Mouse (Mus musculus): ENCODE results near the gene Magohb. TPM values are rescaled to one million over a fixed set of nuclear protein-coding genes. Genes with fewer than 3 reads are reported as not detected.
"Not testable (repeated sequence)": the region's sequence is repeated elsewhere in the genome, so short reads cannot be mapped to it uniquely, and the experiment has no call there.

Magohb gene
- 1 to 10 TPM; 7.3 to 9.6 TPM for total RNA-seq (2021)

DNA sequence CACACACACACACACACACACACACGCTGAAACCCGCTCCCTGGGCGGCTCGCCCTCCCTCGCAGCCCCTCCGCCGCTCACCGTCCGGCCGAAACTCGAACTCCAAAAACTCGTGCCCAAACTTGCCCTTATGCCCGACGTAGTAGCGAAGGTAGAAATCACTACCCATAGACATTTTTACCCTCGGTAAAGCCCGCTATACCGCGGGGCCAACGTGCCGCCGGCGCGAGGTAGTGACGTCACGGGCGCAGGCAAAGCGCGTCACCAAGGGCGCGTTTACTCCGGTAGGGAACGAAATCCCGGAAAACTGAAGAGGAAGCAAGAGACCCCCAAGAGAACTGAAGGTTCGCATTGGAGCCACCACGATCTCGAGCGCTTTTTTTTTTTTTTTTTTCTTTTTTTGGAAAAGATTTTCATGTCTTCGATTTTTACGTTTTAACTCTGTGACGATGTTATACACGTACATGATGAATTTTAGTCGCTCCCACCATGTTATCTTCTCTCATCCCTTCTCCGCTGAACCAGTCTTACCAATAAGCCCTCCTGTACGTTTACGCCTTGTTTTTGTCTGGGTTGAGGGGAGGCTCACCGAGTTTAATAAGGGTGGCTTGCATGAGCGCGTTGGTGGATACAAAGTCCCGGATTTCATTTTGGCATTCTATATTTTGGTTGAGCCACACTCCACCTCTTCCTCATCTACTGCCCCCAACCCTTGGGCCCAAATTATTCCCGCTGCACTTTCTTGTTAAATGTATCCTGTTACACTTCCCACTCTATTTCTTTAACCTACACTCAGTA is at the start of gene Magohb:
Magohb (minus strand) TSS at position 254 of the 798 bp plus-strand sequence.
- intact Hi-C loops (cut with DNase I): loop anchor here (5.0 to 10.0 kb wide), 2 partner anchors 59 to 122 kb away; partner anchors contain the start of gene Styk1
- DNase-seq (ENCODE audit: low spot score in 2 of 2): peak; percentile 83 to 87

DNA sequence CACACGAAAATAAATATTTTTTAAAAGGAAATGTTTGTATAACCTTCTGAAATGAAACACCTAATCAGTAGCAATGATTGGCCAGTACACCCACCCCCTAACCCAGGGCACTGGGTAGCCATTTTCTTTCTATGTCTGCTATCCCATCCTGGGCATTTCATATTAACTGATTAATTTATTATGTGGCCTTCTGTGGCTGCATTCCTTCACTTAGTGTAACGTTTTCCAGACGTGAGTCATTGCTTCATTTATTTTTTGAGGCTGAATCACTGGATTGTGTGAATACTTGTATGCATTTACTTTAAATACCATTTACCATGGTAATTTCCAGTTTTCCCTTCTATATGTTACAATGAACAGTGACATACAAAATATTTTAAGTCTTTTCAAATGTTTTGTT is 47.0 kb upstream of the Magohb start:
- intact Hi-C loops (cut with DNase I): no loop called here
- no peak for DNase-seq (ENCODE audit: low spot score in 2 of 2)

DNA sequence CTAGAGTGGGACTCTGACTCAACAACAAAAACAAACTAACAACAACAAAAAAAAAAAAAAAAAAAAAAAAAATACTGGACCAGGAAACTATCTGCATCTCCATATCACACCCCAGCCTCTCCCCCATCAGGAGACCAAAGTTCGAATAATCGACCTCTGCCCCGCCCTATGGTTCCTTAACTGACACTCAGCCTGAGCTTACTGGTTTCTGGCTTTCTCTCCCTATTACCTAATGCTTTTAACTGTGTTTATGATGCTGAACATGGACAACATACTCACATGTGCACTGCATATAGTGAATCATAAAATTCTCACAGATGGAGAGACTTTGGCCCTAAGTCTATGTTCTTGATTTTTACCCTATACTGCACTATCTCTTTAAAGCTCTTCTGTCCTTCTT is 46.3 kb upstream of the Magohb start:
- no peak for DNase-seq (ENCODE audit: low spot score in 2 of 2)
- intact Hi-C loops (cut with DNase I): no loop called here

DNA sequence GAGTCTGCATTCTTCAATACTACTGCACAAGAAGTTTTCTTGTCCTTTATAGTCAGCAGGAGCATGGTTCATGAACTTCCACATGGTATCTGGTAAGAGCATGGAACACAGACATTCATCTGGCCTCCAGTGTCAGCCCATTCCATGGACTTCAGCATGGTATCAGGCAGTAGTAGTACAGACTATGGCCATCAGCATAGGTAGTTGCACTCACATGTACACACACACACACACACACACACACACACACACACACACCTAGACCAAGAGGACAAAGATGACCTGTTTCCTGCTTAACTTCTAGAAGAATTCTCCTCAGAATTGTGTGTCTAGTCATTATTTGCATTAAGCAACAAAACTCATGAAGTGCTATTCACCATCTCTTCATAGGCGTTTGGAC is 45.7 kb upstream of the Magohb start:
- intact Hi-C loops (cut with DNase I): no loop called here
- DNase-seq (ENCODE audit: low spot score in 2 of 2): no peak

DNA sequence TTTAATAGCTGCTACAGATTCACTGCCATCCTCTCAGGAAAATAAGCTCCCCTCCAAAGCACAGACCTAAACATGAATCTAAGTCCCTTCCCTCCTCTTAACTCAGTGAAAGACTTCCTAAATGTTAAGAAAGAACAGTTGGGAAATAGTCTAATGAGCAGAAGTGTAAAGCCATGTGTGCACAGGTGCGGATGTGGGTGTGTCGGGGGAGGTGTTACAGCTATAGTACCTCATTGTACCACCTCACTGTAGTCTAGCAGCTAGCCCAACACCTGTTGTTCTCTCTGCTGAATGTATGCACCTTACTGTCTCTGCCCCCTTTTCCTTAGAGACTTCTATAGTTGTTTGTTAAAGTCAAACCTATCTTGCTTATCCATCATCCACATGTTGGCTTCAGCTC is 34.0 kb upstream of the Magohb start:
- DNase-seq (ENCODE audit: low spot score in 2 of 2): no peak
- intact Hi-C loops (cut with DNase I): no loop called here

DNA sequence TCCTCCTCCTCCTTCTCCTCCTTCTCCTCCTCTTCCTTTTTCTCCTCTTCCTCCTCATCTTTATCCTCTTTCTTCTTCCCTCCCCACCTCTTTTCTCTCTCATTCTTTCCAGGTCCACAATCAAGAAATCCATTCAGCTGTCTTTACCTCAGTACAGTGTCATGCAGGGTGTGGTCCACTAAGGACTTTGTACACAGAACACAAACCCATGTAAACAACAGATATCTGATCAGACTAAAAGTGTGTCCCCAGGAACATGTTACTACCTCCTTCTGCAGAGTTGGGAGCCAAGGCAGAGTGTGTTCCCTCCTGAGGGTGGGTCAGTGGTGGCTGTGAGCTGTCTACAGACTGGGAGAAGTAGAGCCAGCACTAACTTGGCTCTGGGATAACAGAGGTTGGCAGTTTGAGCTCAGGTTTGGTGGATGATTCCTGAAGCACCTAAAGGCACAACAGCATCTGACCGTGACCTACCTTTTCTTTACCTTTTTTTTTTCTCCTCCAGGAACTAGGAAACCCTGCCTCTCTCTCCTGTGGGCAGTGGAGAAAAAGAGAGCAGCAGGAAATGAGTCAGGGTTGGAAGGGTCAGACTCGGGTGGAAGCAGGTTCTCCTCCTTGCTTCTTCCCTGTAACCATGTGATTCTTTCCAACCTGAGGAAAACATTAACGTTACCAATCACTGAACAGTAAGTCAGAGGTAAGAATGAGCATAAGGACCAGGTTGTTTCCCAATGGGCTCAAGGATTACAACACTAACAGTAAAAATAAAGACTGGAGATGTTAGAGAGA is 29.0 kb upstream of the Magohb start:
- DNase-seq (ENCODE audit: low spot score in 2 of 2): no peak
- intact Hi-C loops (cut with DNase I): no loop called here

DNA sequence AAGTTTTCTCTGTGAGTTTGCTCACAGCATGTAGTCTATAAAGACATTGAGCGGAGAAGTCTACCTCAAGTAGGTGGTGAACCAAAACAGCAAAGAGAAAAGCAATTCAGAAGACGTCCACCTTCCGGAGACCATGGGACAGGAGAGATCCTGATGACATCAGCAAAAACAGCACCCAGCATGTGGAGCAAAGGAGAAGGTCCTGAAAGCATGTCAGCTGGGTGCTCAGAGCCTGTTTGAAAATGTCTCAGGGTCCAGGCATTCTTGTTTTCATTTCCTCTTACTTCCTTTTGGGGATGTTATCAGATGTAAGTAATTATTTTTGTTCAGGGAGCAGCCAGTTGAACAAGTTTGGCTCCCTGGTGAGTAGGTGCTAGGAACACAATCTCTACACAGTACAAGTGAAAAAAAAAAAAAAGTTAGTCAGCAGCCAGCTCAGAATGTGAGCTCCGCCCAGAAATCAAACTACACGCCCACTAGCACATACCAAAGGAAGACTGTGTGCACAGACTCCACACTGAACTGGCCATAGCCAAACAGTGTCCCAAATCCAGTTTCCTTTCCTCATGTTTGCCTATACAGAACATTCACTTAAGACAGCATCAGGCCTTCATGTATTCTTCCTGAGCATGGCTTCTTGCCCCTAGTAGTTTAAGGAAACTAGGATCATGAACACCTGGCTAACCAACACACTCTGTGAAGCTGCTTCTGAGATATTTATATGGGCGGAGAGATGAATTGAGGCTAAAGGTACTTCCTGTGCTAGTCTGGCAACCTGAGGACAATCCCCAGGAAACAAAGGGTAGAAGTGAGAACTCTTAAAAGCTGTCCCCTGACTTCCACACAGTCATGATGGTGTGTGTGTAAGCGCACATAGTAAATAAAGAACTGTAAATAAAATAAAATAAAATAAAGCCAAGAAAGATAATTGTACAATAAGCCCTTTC is 23.4 kb upstream of the Magohb start:
- DNase-seq (ENCODE audit: low spot score in 2 of 2): no peak
- intact Hi-C loops (cut with DNase I): no loop called here

DNA sequence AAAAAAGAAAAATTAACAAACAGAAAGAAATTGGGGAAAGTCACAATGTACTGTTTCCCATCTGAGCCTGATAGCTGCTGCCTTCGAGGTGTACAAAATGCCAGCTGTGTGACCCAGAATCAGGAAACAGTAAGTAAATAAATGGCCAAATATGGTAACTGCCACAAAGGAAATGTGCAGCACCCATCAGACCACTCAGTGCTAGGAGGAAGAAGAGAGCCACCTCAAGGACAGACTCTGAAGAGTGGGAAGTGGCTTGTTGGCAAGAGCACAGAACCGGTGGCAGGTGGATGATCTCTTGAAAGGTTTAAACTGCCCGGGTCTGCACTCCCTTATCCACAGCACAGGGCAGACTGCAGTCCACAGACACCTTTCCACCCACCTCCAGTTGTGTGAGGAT is 15.0 kb upstream of the Magohb start:
- intact Hi-C loops (cut with DNase I): no loop called here
- no peak for DNase-seq (ENCODE audit: low spot score in 2 of 2)

DNA sequence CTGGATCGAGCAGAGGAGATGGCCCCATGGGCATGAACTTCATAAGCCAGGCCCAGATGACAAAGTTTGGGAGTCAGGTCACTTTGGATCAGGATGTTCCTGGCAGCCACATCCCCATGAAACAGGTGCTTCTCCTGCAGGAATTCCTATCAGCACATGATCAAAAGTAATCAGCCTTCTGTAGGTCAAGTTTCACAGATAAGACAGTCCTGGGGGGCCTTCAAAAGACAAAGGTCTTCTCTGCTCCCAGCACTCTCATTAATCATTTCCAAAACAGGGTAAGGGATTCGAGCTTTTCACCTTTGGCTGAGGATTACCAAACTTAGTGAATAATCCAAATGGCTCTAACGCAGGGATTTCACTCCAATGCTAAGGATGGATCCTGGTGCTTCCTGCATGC is 11.7 kb upstream of the Magohb start:
- no peak for DNase-seq (ENCODE audit: low spot score in 2 of 2)
- intact Hi-C loops (cut with DNase I): no loop called here

DNA sequence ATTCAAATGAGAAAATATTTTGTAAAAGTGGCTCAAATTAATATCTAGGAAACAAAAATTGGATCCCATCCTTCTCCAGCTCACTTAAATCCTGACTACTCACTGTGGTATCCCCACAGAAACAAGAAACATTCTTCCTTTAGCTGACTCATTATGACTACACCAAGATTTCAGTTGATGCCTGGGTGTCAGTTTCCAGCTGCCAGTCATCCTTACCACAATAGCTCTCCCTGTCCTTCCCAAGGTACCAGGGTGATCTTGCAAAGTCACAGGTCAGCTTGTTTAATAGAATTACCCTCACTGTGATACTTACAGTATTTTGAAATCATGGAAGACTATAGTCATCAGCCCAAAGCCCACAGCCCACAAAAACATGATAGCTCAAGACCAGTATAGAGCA is 5.5 kb upstream of the Magohb start:
- no peak for DNase-seq (ENCODE audit: low spot score in 2 of 2)

DNA sequence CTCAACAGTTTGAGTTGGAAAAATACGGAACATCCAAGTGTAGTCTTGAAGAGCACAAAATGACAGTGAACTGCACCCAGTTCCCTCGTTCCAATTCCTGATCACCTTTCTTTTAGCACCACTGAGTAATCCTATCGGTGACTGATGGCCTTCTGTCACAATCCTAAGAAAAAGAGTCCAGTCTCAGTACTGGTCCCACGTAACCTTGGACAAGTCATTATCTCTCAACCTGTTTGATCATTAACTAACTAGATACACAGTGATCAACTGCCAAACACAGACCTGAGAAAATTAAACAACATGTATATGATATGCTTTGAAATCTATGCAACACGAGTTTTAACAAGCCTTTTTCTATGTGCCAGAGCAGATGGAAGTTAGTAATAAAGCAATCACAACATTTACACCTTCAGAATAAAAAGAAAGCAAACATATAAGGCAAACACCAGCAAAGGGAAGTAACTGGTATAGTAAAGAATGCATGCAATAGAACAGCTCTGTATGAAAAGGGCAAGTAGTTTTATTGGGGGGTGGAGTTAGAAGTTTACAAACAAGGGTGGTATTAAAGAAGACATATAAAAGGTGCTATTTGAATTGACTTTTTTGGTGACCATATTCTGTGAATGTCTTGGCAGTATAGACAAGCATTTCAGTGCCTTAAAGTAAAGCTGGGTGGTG is 1.5 kb upstream of the Magohb start:
- DNase-seq (ENCODE audit: low spot score in 2 of 2): no peak
- intact Hi-C loops (cut with DNase I): loop anchor here (5.0 to 10.0 kb wide), 2 partner anchors 58 to 120 kb away; partner anchors contain the start of gene Styk1

More for the DNA sequence above, 5.5 kb upstream of the Magohb start:
- intact Hi-C loops (cut with DNase I): loop anchor here (10.0 kb wide), 1 partner anchor 116 kb away; no protein-coding TSS in a partner anchor

DNA sequence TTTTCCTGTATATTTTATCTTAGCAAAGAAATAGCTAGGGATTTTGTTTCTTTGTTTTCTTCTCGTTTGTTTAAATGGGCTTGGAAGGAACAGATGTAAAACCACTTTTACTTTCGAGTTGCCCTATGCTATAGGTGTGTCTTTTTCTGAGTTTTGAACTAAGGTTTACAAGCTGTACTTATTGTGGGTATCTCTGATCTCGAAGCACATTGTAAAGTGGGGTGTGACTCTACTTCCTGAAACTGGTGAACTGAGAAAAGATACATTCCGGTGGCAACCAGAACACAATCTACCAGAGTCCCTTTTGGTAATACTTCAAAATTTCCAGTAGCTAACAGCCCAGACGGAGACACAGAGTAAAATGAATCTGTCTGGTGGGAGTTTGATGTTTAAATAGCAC is 872 bp upstream of the Magohb start:
- intact Hi-C loops (cut with DNase I): loop anchor here (5.0 to 10.0 kb wide), 2 partner anchors 58 to 121 kb away; partner anchors contain the start of gene Styk1
- DNase-seq (ENCODE audit: low spot score in 2 of 2): no peak

DNA sequence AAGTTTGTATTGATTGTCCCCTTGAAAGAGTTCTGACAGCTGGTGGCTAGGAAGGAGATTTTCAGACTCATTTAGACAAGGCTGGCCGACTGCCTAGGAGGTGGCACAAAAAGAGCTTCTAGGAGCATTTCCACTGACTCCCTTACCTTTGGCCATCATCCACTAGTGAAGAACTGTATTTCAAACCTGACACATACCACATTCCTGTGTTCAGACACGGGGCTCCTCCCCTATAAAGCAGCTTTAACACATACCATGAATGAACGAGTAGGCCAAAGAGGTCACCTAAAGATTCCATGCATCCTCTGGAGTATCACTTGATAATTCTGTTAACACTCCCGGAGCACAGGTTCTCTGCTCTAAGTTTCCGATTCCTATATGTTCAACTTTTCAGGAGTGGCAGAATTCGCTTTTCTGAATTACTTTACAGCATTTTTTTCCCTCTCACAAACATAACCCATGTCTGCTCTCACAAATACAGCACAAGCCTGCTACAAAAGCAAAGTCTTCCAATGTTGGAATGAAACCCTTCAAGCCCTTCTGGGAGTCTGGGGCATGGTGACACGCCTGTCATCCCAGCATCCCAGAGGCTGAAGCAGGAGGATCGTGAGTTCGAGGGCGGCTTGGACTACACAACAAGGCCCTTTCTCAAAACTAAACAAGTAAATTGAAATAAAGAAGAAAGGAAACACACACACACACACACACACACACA is 611 bp downstream of the Magohb start:
- intact Hi-C loops (cut with DNase I): loop anchor here (5.0 to 10.0 kb wide), 2 partner anchors 60 to 122 kb away; partner anchors contain the start of gene Styk1
- DNase-seq (ENCODE audit: low spot score in 2 of 2): no peak

DNA sequence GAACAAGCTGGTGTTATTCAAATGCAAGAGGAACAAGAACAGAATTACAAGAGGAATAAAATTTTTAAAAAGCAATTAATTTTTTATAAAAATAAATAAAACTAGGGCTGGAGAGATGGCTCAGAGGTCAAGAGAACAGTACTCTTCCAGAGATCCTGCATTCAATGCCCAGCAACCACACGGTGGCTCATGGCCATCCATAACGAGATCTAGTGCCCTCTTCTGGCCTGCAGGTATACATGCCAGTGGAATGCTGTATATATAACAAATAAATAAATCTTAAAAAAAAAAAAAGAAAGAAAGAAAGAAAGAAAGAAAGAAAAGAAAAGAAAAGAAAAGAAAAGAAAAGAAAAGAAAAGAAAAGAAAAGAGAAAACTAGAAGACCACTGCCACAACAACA is 2.6 kb downstream of the Magohb start:
- intact Hi-C loops (cut with DNase I): loop anchor here (5.0 to 10.0 kb wide), 2 partner anchors 62 to 124 kb away; partner anchors contain the start of gene Styk1
- no peak for DNase-seq (ENCODE audit: low spot score in 2 of 2)

DNA sequence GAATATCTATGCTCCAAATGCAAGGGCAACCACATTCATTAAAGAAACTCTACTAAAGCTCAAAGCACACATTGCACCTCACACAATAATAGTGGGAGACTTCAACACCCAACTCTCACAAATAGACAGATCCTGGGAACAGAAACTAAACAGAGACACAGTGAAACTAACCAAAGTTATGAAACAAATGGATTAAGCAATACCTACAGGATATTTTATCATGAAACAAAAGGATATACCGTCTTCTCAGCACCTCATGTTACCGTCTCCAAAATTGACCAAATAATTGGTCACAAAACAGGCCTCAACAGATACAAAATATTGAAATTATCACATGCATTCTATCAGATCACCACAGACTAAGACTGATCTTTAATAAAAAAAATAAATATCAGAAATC is 14.9 kb downstream of the Magohb start:
- DNase-seq (ENCODE audit: low spot score in 2 of 2); intact Hi-C loops (cut with DNase I): not testable (repeated sequence)

DNA sequence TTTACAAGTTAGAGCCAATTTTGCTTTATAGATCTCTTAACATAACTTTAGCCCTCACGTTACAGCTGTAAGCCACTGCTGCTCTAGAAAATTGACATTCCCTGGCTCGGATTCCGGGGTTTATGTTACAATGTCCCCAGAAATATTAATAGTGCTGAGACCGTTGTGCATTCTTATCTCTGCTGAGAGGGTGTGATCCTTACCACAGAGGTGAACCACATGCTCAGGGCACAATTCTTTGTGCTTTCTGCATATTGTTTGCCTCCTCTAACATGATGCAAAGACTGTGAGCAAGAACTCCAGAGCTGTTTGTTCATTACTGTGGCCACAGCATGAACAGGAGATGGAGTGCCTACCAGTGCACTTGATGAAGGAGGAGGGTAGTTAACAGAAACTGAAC is 16.4 kb downstream of the Magohb start:
- DNase-seq (ENCODE audit: low spot score in 2 of 2): no peak
- intact Hi-C loops (cut with DNase I): no loop called here

DNA sequence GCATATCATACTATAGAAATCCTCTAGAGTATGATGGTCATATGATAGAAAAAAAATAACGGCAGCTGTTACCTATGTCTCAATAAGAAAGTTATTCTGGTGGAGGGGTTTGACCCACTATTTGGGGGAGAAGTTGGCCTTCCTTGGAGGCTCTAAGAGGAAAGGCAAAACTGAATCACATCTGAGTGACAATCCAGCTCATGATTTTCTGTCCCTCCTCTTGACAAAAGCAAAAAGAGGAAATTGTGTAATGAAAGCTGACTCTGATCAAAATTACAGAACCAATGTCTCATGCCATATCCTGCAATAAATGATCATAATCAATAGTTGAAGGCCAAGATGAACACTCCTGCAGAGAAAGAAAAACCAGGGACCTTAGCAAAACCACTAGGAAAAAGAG is 20.7 kb downstream of the Magohb start:
- no peak for DNase-seq (ENCODE audit: low spot score in 2 of 2)
- intact Hi-C loops (cut with DNase I): no loop called here

DNA sequence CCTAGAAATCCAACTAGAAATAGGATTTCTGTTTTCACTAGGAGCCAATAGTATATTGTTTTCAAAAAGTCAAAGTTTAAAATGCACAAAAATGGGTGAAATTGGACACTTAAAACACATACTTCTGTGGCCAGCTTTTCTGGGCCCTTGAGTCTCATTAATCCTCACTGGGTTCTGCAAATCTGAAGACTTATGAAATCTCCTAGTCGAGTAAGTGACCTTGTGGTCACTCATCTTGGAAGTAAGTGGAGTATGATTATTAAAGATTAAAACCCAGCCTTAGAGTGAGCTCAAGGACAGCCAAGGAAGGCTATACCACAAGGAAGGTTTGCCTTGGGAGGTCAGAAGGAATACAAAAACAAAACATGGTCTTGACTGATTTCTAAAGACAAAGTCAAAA is 22.7 kb downstream of the Magohb start:
- intact Hi-C loops (cut with DNase I): no loop called here

More for the DNA sequence above, 22.7 kb downstream of the Magohb start:
- no peak for DNase-seq (ENCODE audit: low spot score in 2 of 2)

Measured in left cerebral cortex, postnatal 36 days (tissue).